Mouse (Mus musculus) limb, embryonic 14.5 days (tissue): Measurements from ENCODE around the gene Mocs1. TPM values are rescaled to one million over a fixed set of nuclear protein-coding genes. Genes with fewer than 3 reads are reported as not detected.
A peak's percentile ranks its signal among the peaks of the same experiment; 100 is the strongest.

ENCODE experiments used
- ATAC-seq: fragments of 200-750 bp; cut with Nextera tagmentation; 2 replicates; pipeline ENCODE4 v1.8.0; 2017; ENCODE audit warnings: low read depth, moderate number of reproducible peaks, moderate TSS enrichment; ENCODE audit not compliant: low FRiP score
- DNase-seq: peaks from one replicate; pipeline ENCODE4 v3.0.0-alpha.2; 2015; ENCODE audit warnings: low spot score
- H3K27ac ChIP-seq: fragments of 300-500 bp; sonication (generic); replicated peaks from 2 replicates; pipeline ENCODE4 v1.5.1; 2014; ENCODE audit warnings: low read depth, mild to moderate bottlenecking, low read length, moderate library complexity, mixed read lengths
- H3K27me3 ChIP-seq: fragments of 300-500 bp; sonication (generic); 2 replicates; pipeline ENCODE4 v1.6.1; 2014; ENCODE audit warnings: low read length, mixed read lengths; ENCODE audit not compliant: control insufficient read depth, insufficient read depth
- H3K36me3 ChIP-seq: fragments of 300-500 bp; sonication (generic); 2 replicates; pipeline ENCODE4 v1.6.1; 2014; ENCODE audit warnings: mild to moderate bottlenecking, low read length, moderate library complexity, mixed read lengths; ENCODE audit not compliant: control insufficient read depth, insufficient read depth
- H3K4me1 ChIP-seq: fragments of 300-500 bp; sonication (generic); 2 replicates; pipeline ENCODE4 v1.6.1; 2014; ENCODE audit warnings: antibody characterized with exemption, low read length, mixed read lengths; ENCODE audit not compliant: control insufficient read depth, insufficient read depth
- H3K4me2 ChIP-seq: fragments of 300-500 bp; sonication (generic); replicated peaks from 2 replicates; pipeline ENCODE4 v1.6.1; 2014; ENCODE audit warnings: low read depth, mild to moderate bottlenecking, low read length, moderate library complexity; ENCODE audit not compliant: severe bottlenecking
- H3K4me3 ChIP-seq: fragments of 300-500 bp; sonication (generic); replicated peaks from 2 replicates; pipeline ENCODE4 v1.5.1; 2014; ENCODE audit warnings: low read length
- H3K9ac ChIP-seq: fragments of 300-500 bp; sonication (generic); 2 replicates; pipeline ENCODE4 v1.6.1; 2014; ENCODE audit warnings: mild to moderate bottlenecking, low read depth, low read length, moderate library complexity; ENCODE audit not compliant: severe bottlenecking
- H3K9me3 ChIP-seq: fragments of 300-500 bp; sonication (generic); 2 replicates; pipeline ENCODE4 v1.6.1; 2016; ENCODE audit warnings: low read length; ENCODE audit not compliant: control insufficient read depth
- POLR2A ChIP-seq: fragments of 200-500 bp; IDR thresholded peaks from 2 replicates; pipeline ENCODE4 v1.8.0; 2012; ENCODE audit warnings: inconsistent platforms, mild to moderate bottlenecking, moderate library complexity, borderline replicate concordance; ENCODE audit not compliant: insufficient read depth, insufficient read length; ENCODE audit errors: extremely low read depth
- WGBS: fragments of 180-500 bp; shearing (Covaris S2); extraction: QIAGEN DNeasy Blood & Tissue Kit; methylation state at CpG from one replicate; pipeline ENCODE4 v1.1.7; 2014; 5-methylcytosine and 5-hydroxymethylcytosine counted together
- polyA plus RNA-seq, 2 experiments: library from polyadenylated mRNA; depleted of rRNA in 1 of 2; stranded (reverse) in 1 of 2; unstranded in 1 of 2; fragments of >200 nt; fragmentation: Nextera tagmentation in 1 of 2; extraction: Ambion mirVana in 1 of 2; gene quantifications; 2 replicates each; pipeline versions ENCODE4 v1.2.1 to v1.2.3; 2012 to 2014

The Mocs1 gene
- polyA plus RNA-seq, 2 experiments, result 8.0 to 18.3 TPM

DNA sequence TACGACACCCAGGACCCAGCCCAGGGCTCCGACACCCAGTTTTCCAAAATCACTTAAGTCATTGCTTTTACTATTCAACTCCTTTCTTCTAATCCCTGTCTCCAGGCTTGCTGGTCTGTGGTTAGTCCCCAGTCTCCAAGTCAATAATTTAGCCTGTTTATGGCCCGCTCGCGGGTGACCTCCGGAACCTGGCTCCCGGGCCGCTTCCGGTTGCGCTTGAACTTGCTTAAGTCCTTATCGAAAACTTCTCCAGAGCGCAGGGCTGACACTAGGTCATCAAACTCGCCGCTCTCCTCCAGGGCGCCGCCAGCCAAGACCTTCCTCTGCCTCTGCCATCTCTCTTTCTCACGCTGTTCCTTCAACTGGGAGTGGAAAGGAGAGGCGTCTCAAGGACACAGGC is 30.2 kb downstream of the Mocs1 start:
- no peak for TF ChIP-seq POLR2A
- ATAC-seq, result no peak
- no peak for DNase-seq
- H3K36me3 ChIP-seq, result peaks cover 80% of the 10 kb centered on the region
- no peak overlapping the region for H3K4me3 ChIP-seq
- WGBS, result 91% methylated on average over 18 of the region's 18 CpGs
- no peak overlapping the region for H3K9ac ChIP-seq
- H3K4me2 ChIP-seq, result no peak overlapping the region
- no peaks in the 10 kb centered on the region for H3K27me3 ChIP-seq
- no peaks in the 10 kb centered on the region for H3K4me1 ChIP-seq
- no peak overlapping the region for H3K27ac ChIP-seq
- no peaks in the 10 kb centered on the region for H3K9me3 ChIP-seq

DNA sequence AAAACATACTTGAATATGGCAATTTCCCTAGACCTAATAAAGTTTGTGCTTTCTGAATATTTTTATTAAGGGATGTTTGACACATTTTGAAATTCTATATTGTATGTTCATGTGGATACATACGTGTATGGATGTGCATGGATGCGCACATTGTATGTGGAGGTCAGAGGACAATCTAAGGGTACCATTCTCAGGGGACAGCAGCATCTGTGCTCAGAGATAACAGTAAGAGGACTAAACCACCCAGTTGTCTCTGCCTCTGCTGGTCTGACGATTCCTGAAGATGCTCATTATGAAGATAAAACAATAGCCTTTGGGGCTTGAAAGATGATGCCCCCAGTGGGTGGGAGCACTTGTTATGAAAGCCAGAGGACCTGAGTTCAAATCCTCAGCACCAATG is 36.7 kb downstream of the Mocs1 start:
- 93% methylated on average over 3 of the region's 3 CpGs for WGBS
- TF ChIP-seq POLR2A, result no peak
- Histone ChIP-seq H3K36me3 (peaks cover 66% of the 10 kb centered on the region), H3K27me3 (no peaks in the 10 kb centered on the region), H3K4me1 (no peaks in the 10 kb centered on the region), H3K9ac (no peak overlapping the region), H3K27ac (no peak overlapping the region), H3K9me3 (no peaks in the 10 kb centered on the region), H3K4me2 (no peak overlapping the region), H3K4me3 (no peak overlapping the region)
- DNase-seq (no peak), ATAC-seq (no peak)

DNA sequence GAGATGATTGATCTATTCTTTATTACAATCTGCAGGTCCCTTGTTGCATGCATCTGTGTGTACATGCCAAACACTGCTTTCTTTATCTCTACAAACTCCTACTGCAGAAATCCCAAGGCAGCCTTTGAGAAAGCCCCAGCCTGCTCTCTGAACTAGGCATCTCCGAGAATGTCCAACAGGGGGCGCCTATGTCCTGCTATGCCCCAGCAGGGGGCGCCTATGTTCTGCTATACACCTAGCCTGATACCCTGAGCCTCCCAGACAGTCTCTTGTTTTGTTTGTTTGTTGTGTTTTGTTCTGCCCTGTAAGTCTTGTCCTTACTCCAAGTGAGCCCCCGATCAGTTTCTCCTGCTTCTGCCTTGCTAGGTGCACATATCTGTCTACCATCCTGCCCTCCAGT is 40.1 kb downstream of the Mocs1 start:
- Histone ChIP-seq H3K27me3 (no peaks in the 10 kb centered on the region), H3K36me3 (peaks cover 65% of the 10 kb centered on the region), H3K4me3 (no peak overlapping the region), H3K4me2 (no peak overlapping the region), H3K9ac (no peak overlapping the region), H3K9me3 (no peaks in the 10 kb centered on the region), H3K4me1 (no peaks in the 10 kb centered on the region), H3K27ac (no peak overlapping the region)
- TF ChIP-seq POLR2A, result no peak
- ATAC-seq (no peak), DNase-seq (peak; percentile 71)
- WGBS, result 31% methylated on average over 4 of the region's 4 CpGs

DNA sequence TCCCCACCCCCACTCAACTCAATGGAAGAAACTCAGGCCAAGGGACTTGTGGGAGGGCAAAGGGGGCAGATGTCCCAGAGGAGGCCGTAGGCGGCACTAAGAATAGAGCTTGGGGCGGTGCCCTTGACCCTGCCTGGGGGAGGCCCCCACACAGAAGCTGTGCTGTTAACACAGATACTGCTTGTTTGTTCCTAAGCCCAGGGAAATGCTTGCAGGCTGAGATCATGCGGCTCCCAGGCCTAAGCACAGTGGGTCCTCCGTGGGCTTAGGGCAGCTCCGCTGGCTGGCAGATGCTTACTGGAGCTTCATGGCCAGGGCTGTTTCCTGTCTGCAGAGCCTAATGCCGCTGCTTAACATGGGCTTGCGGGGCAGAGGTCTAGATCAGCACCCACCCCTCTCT is 44.5 kb downstream of the Mocs1 start:
- no peak overlapping the region for H3K27ac ChIP-seq
- peaks cover 56% of the 10 kb centered on the region for H3K36me3 ChIP-seq
- DNase-seq (peak; percentile 16), ATAC-seq (0 out of 2 replicates have a peak, but pooled peaks have one; percentile 27)
- no peak for TF ChIP-seq POLR2A
- no peak overlapping the region for H3K9ac ChIP-seq
- no peak overlapping the region for H3K4me3 ChIP-seq
- H3K9me3 ChIP-seq, result no peaks in the 10 kb centered on the region
- no peaks in the 10 kb centered on the region for H3K4me1 ChIP-seq
- no peaks in the 10 kb centered on the region for H3K27me3 ChIP-seq
- H3K4me2 ChIP-seq, result no peak overlapping the region
- WGBS, result 63% methylated on average over 8 of the region's 8 CpGs

DNA sequence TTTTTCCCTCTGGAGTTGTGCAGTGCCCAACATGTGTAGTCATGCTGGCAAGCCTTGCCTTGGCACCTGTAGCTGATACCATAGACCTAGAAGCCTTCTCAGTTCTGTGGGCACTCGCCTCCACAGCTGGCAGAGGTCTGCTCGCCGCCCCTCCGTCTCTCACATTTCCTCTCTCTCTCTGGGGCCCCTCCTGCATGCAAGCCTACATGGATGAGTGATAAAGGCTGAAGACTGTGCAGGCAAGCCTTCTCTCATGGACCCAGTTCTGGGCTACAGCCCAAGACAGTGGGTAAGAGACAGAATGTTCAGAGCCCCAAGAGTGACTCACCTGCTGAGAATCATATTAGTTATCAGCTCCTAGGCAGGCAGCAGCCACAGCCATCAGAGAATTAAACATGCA is 45.9 kb downstream of the Mocs1 start:
- Histone ChIP-seq H3K4me2 (no peak overlapping the region), H3K9me3 (no peaks in the 10 kb centered on the region), H3K27ac (no peak overlapping the region), H3K9ac (no peak overlapping the region), H3K27me3 (no peaks in the 10 kb centered on the region), H3K4me1 (no peaks in the 10 kb centered on the region), H3K36me3 (peaks cover 57% of the 10 kb centered on the region), H3K4me3 (no peak overlapping the region)
- DNase-seq (no peak), ATAC-seq (no peak)
- 88% methylated on average over 4 of the region's 4 CpGs for WGBS
- no peak for TF ChIP-seq POLR2A

DNA sequence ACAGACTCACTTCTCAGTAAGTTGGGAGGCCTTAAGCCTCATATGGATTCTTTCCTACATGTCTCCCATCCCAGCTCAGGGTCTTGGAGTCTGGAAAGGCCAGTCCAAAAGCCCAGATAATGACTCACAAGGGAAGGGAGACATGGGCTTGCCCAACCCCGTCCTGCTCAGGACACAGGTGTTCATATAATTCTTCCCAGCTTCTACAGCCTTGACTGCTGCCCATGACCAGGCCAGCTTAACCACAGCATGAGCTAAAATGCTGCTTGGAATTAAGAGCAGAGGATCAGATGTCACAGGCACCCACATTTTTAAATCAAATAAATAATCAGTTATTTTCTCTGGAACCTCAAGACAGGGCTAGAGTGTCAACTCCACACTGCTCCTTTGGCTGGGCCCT is 47.0 kb downstream of the Mocs1 start:
- no peak for TF ChIP-seq POLR2A
- ATAC-seq, result no peak

More for the DNA sequence above, 47.0 kb downstream of the Mocs1 start:
- Histone ChIP-seq H3K27ac (no peak overlapping the region), H3K27me3 (no peaks in the 10 kb centered on the region), H3K9ac (no peak overlapping the region), H3K9me3 (no peaks in the 10 kb centered on the region), H3K36me3 (peaks cover 61% of the 10 kb centered on the region), H3K4me3 (no peak overlapping the region), H3K4me1 (no peaks in the 10 kb centered on the region), H3K4me2 (no peak overlapping the region)
- 76% methylated on average over 1 of the region's 1 CpGs for WGBS
- no peak for DNase-seq
